Mouse (Mus musculus) adrenal gland, adult 2 months (tissue): ENCODE measurements around the gene Hunk. TPM values are rescaled to one million over a fixed set of nuclear protein-coding genes. Genes with fewer than 3 reads are reported as not detected.

Experiments
- polyA plus RNA-seq: library from polyadenylated mRNA; depleted of rRNA; stranded (reverse); fragments of >200 nt; gene quantifications from 2 replicates; pipeline ENCODE4 v1.2.3, GENCODE M21; 2012; rRNA removed
- total RNA-seq, 2 experiments: library from RNA; stranded (reverse); gene quantifications; 2 replicates each; pipeline ENCODE4 v1.2.3; 2021

The Hunk gene
- total and polyA plus RNA-seq, 3 experiments = 2.7 to 6.4 (median 2.8) TPM

Other genes starting within 250 kb of the Hunk start
- gene Tiam1, start 242.2 kb upstream of the Hunk start, total RNA-seq = 10 to 100 TPM; 70.3 to 76.2 TPM
- gene Tiam1, start 242.2 kb upstream of the Hunk start, polyA plus RNA-seq = 9.5 and 10.4 TPM in 2 replicates
- gene Sod1, start 165.3 kb upstream of the Hunk start, total RNA-seq = 1,000 to 10,000 TPM; 1,281 to 1,419 TPM
- gene Sod1, start 165.3 kb upstream of the Hunk start, polyA plus RNA-seq = 539 and 713 TPM in 2 replicates
- gene Scaf4, start 101.5 kb upstream of the Hunk start, total RNA-seq = 10 to 100 TPM; 32.8 to 53.7 TPM
- gene Scaf4, start 101.5 kb upstream of the Hunk start, polyA plus RNA-seq = 76.9 and 81.3 TPM in 2 replicates